Mouse (Mus musculus) MEL (cell line): ENCODE data around the gene Stat4. TPM values are rescaled to one million over a fixed set of nuclear protein-coding genes. Genes with fewer than 3 reads are reported as not detected.

Source experiments
- polyA plus RNA-seq, 2 experiments: library from polyadenylated mRNA; stranded (reverse) in 1 of 2; unstranded in 1 of 2; fragments of >175 nt in 1 of 2; fragments of >200 nt in 1 of 2; gene quantifications; 2 replicates each; pipeline versions ENCODE4 v1.2.1 to v1.2.4; 2012; ENCODE audit warnings: low replicate concordance in 2 of 2, low read depth in 1 of 2; ENCODE audit not compliant: insufficient read length in 2 of 2, insufficient read depth in 1 of 2, missing spikeins in 1 of 2
- total RNA-seq: library from RNA; depleted of rRNA; stranded (reverse); fragments of 300-350 nt; gene quantifications from 2 replicates; pipeline ENCODE4 v1.2.3, GENCODE M21; 2012; rRNA removed

Gene Stat4
- total and polyA plus RNA-seq, 3 experiments: not detected

Other genes with a start within 250 kb of the Stat4 start
- gene Myo1b, start 71.1 kb upstream of the Stat4 start, total RNA-seq: not detected in 2 replicates
- gene Myo1b, start 71.1 kb upstream of the Stat4 start, polyA plus RNA-seq: not detected
- gene Stat1, start 132.3 kb downstream of the Stat4 start, total RNA-seq: 8.0 and 9.7 TPM in 2 replicates
- gene Stat1, start 132.3 kb downstream of the Stat4 start, polyA plus RNA-seq: 10 to 100 TPM; 10.9 to 44.0 TPM
- gene Gls, start 246.1 kb downstream of the Stat4 start, total RNA-seq: 85.3 and 91.9 TPM in 2 replicates
- 100 to 1,000 TPM in 1 of 2 experiments, 10 to 100 TPM in 1; 57.2 to 121 TPM for gene Gls, start 246.1 kb downstream of the Stat4 start, polyA plus RNA-seq